17 mouse cellular contexts compared by ENCODE assay signal in genomic region chr8:57148036-57148435, GRCm38 (mm10).
"Had no signal": no experiment of that assay in that cellular context is flagged by ENCODE, and none has a peak within 500 bp of the region (broad histone marks: within the 10 kb centered on the region; RNA-seq: fewer than 3 reads in every experiment).

No protein-coding gene starts in this region.

- H3K4me1 ChIP-seq: liver, embryonic 13.5 days; liver, embryonic 15.5 days; megakaryocyte, embryonic 14.5 days; midbrain, embryonic 13.5 days; midbrain, embryonic 15.5 days; neural tube, embryonic 12.5 days; stomach, embryonic 15.5 days had no signal

- H3K4me2 ChIP-seq: liver, embryonic 13.5 days; liver, embryonic 15.5 days; midbrain, embryonic 11.5 days; midbrain, embryonic 13.5 days; midbrain, embryonic 15.5 days; neural tube, embryonic 12.5 days; stomach, embryonic 15.5 days had no signal

- ATAC-seq: liver, postnatal 0 days; midbrain, embryonic 13.5 days; midbrain, embryonic 15.5 days had no signal

- DNase-seq: liver, embryonic 13.5 days; liver, postnatal 0 days; lung, adult 2 months; lung, postnatal 10 days; right cerebral cortex, postnatal 14 days; thymus, adult 2 months; thymus, postnatal 25 days; thymus, postnatal 4 days had no signal

- H3K9me3 ChIP-seq: liver, embryonic 13.5 days; liver, embryonic 15.5 days; megakaryocyte, embryonic 14.5 days; midbrain, embryonic 13.5 days; midbrain, embryonic 15.5 days; neural tube, embryonic 12.5 days; stomach, embryonic 15.5 days had no signal

- H3K36me3 ChIP-seq: liver, embryonic 13.5 days; liver, embryonic 15.5 days; midbrain, embryonic 13.5 days; midbrain, embryonic 15.5 days; neural tube, embryonic 12.5 days; stomach, embryonic 15.5 days had no signal

- H3K4me3 ChIP-seq: liver, embryonic 13.5 days; liver, embryonic 15.5 days; megakaryocyte, embryonic 14.5 days; midbrain, embryonic 13.5 days; midbrain, embryonic 15.5 days; neural tube, embryonic 12.5 days; stomach, embryonic 15.5 days had no signal

- H3K27ac ChIP-seq: liver, embryonic 13.5 days; liver, embryonic 15.5 days; macrophage; midbrain, embryonic 13.5 days; midbrain, embryonic 15.5 days; neural tube, embryonic 12.5 days; stomach, embryonic 15.5 days; stomach, postnatal 0 days had no signal

- H3K9ac ChIP-seq: liver, embryonic 13.5 days; liver, embryonic 15.5 days; liver, postnatal 0 days; midbrain, embryonic 13.5 days; midbrain, embryonic 15.5 days; neural tube, embryonic 12.5 days; stomach, embryonic 15.5 days had no signal

- H3K27me3 ChIP-seq: liver, embryonic 13.5 days; liver, embryonic 15.5 days; megakaryocyte, embryonic 14.5 days; midbrain, embryonic 13.5 days; midbrain, embryonic 15.5 days; neural tube, embryonic 12.5 days; stomach, embryonic 15.5 days had no signal
